Mouse (Mus musculus): Measurements from ENCODE around the gene Smco2. TPM values are rescaled to one million over a fixed set of nuclear protein-coding genes. Genes with fewer than 3 reads are reported as not detected.

Smco2 gene
- polyA plus RNA-seq, 1 experiment from 2014 or later = not detected

DNA sequence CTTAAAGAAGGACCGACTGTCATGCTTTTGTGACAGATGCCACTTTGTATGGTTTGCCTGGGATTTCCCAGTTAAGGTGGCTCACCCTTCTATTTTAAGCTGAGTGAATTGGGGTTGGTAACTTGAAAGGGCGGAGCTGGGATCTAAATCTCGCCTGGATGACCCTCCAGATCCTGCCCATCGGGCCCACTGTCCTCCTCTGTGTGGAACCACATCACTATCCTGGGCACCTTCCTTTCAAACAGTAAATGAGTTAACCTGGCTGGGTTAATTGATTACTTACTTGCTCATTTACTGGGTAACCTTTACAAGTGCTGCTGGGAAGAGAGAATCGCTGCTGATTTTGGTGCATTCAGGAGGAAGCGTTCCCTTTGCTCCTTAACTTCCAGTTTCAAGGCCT is 68.4 kb downstream of the Smco2 start:
- H3K4me3 ChIP-seq (replicated peaks) = no peak overlapping the region
- H3K9me3 ChIP-seq (replicated peaks) = no peaks in the 10 kb centered on the region
- ATAC-seq (ENCODE audit: low FRiP score) = no peak
- H3K36me3 ChIP-seq = no peaks in the 10 kb centered on the region
- no peaks in the 10 kb centered on the region for H3K27me3 ChIP-seq (replicated peaks)
- 90% methylated on average over 6 of the region's 6 CpGs for WGBS
- H3K27ac ChIP-seq (replicated peaks) = no peak overlapping the region
- no peaks in the 10 kb centered on the region; the same call in 1 of the 2 replicates for H3K4me1 ChIP-seq
- no peak overlapping the region for H3K9ac ChIP-seq (replicated peaks)
- no peak overlapping the region for H3K4me2 ChIP-seq

Other genes starting within 250 kb of the Smco2 start
- gene Med21, start 207.6 kb upstream of the Smco2 start, polyA plus RNA-seq (2015; fragmentation: Nextera tagmentation; extraction: Ambion mirVana) = 124 and 135 TPM in 2 replicates
- gene Tm7sf3, start 207.3 kb upstream of the Smco2 start, polyA plus RNA-seq (2015; fragmentation: Nextera tagmentation; extraction: Ambion mirVana) = 29.3 and 31.3 TPM in 2 replicates
- gene Stk38l, start 125.1 kb upstream of the Smco2 start, polyA plus RNA-seq (2015; fragmentation: Nextera tagmentation; extraction: Ambion mirVana) = 12.1 and 13.2 TPM in 2 replicates
- gene Arntl2, start 54.0 kb upstream of the Smco2 start, polyA plus RNA-seq (2015; fragmentation: Nextera tagmentation; extraction: Ambion mirVana) = 4.1 and 4.5 TPM in 2 replicates
- gene Ppfibp1, start 38.4 kb downstream of the Smco2 start, polyA plus RNA-seq (2015; fragmentation: Nextera tagmentation; extraction: Ambion mirVana) = 12.8 and 15.8 TPM in 2 replicates
- gene 1700034J05Rik, start 104.3 kb downstream of the Smco2 start, polyA plus RNA-seq (2015; fragmentation: Nextera tagmentation; extraction: Ambion mirVana) = not detected in 2 replicates
- gene Rep15, start 182.5 kb downstream of the Smco2 start, polyA plus RNA-seq (2015; fragmentation: Nextera tagmentation; extraction: Ambion mirVana) = 0.88 and 0.95 TPM in 2 replicates
- 83.9 and 92.8 TPM in 2 replicates for gene Mrps35, start 192.7 kb downstream of the Smco2 start, polyA plus RNA-seq (2015; fragmentation: Nextera tagmentation; extraction: Ambion mirVana)
- 1.1 and 1.2 TPM in 2 replicates for gene Mansc4, start 236.9 kb downstream of the Smco2 start, polyA plus RNA-seq (2015; fragmentation: Nextera tagmentation; extraction: Ambion mirVana)
- gene Klhl42, start 241.3 kb downstream of the Smco2 start, polyA plus RNA-seq (2015; fragmentation: Nextera tagmentation; extraction: Ambion mirVana) = 7.4 and 7.5 TPM in 2 replicates